Mouse (Mus musculus) kidney, adult 2 months (tissue): ENCODE results near the gene AC153137.1.

Source experiments
- CTCF ChIP-seq: fragments of 200-500 bp; conservative IDR thresholded peaks from 2 replicates; pipeline ENCODE4 v1.5.1; 2011; ENCODE audit warnings: low read depth, mild to moderate bottlenecking, control low read depth, low read length, moderate library complexity, mixed read lengths; ENCODE audit not compliant: insufficient read depth, insufficient read length
- POLR2A ChIP-seq: fragments of 200-500 bp; IDR thresholded peaks from one replicate; pipeline ENCODE4 v1.6.1; 2011; ENCODE audit warnings: low read depth, low read length, control low read depth

DNA sequence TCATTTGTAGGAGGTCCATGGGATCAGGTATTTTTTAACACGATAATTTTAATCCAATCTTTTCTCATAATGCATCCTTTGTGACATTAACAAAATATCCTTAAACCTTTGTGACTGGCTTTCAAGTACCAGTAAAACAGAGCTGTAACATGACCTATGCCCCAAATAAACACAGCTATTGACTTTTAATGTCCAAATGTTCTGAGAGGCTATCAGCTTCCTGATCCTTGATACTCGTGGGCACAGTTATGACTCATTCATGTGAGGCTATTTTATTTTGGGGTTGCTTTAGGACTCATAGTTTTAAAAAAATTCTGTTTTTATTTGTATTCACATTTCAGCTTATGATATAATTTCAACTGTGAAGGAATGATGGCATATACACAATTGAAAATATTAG is 37.5 kb upstream of the AC153137.1 start:
- TF ChIP-seq POLR2A (no peak), CTCF (no peak)
